Mouse (Mus musculus) telencephalon, adult 2 months (tissue): ENCODE measurements at regions not wholly inside any gene's neighbourhood (a gene's known extent, or its start where the extent isn't known, plus 50 kb on each side); places are given as distances from the start of the nearest gene placed in this dataset.
A peak's percentile ranks its signal among the peaks of the same experiment; 100 is the strongest.

ENCODE experiments used
- DNase-seq: peaks from one replicate; pipeline ENCODE4 v3.0.0-alpha.2; 2011; ENCODE audit warnings: low read depth, low spot score

DNA sequence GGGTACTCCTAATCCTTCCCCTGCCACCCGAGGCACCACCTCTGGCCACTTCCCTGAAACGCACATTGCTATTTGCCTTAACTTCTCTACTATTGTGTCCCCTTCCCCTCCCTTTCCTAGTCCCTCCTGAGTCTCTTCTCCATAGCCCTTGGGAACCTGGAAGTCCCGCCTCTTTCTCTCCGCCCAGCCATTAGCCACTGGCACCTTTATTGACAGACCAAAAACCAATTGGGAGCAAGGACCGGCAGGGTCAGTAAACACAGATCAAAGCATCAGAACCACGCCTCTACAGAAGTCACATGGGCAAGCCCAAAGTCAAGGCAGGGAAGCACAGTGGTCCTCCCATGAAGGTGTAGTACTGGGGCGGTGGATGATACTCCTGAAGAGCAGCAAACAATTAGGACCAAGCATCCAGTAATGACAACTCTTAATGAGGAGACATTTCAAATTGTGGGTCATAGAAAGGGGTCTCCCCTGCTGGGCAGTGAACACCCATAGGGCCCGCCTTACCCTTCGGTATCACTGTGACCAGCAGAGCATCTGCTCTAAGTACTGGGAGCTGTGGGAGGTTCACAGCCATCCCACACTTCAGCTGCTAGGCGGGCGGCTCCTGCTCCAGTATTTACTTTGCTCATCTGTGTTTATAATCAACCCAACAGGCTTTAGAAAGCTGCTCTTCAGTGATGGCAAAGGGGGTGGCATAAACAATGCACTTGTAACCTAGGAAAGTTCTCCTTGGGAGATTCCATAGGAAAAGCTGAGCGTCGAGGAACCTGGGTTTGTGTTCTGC is 226.5 kb upstream of the Mphosph6 start:
- DNase-seq = no peak

DNA sequence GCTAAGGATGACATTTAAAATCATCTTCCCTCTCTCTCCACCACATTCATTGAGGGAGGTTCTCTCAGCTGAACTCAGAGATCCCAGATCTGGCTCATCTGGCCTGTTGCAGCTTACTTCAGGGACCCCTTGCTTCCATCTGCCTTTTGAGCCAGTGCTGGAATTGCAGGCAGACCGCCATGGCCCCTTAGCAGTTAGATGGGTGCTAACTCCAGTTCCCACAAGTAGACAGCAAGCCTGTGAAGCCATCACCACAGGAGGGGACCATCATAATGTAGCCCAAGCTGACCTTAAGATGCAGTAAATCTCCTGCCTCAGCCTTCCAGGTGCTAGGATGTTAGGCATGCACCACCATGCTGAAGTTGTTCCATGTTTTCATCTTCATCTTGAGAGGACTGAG is 221.7 kb upstream of the Mphosph6 start:
- DNase-seq = no peak

DNA sequence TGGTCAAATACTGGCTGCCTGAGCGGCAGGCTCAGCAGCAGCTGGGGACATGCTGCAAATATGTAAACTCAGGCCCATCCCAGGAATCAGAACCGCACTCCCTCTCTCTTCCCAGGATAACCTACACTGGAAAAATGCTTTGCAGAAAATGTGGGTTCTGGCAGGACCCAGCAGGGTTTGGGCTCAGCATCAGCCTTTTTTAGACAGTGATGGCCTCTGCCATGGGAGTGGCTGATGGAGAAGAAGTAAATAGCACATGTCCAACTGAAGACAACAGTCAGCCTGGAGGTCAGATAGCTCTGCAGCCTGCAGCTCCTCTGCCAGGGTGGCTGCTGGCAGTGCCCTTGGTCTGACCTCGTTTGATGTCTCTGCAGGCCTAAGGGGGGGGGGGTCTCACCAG is 220.2 kb upstream of the Mphosph6 start:
- no peak for DNase-seq

DNA sequence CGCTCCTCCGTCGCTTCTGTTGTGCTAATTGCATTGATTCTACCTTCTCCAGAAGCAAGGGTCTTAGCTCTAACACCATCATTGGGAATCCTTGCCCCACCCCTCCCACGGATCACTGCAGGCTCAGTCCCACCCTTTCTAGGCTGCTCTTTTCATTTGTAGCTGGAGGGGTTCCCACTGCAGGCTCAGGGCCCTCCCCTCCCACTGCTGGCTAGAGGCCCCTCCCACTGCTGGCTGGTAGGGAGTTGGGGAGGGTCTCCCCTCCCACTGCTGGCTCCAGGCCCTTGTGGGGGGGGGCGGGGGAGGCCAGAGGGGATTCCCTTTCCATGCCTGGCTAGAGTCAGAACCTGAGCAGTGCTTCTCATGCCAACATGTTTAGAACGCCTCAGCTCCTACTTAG is 215.5 kb upstream of the Mphosph6 start:
- DNase-seq = no peak

DNA sequence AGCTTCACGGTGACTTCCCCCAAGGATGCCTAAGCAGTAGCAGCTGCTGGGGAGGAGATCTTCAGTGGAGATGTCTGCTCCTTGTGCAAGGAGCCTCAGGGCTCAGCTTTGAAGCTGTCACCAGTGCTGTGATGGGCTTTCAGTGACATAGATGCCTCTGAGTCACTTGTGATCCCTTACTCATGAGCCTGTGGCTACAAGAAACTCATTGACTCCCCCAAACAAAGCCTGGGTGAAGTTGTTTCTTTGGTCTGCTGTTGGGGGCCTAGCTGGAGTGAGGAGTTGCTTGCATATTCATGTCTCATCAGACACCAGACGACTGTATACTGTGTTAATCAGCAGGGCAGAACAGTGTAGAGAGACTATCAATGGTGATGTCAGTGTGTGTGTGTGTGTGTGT is 203.4 kb upstream of the Mphosph6 start:
- DNase-seq = no peak

DNA sequence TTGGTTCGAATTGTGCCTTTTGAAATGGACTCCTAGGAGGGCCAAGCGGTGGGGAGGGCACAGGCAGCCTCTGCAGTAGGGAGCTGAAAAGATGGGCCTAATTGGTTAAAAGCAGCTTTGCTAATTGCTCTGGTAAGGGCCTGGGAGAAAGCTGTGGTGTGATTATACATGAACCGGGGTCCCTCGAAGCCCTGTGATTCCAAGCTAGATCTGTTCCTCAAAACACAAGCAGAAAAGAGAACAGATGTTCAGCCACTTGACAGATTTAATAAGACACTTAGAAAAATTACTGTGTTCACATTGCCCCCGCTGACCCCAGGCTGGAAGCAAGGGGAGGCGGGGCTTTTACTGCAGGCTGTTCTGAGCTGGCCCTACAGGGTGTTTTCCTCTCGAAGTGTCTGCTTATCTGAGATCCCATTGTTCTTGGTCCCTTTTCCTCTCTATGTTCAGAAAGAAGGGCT is 202.7 kb upstream of the Mphosph6 start:
- DNase-seq = no peak

DNA sequence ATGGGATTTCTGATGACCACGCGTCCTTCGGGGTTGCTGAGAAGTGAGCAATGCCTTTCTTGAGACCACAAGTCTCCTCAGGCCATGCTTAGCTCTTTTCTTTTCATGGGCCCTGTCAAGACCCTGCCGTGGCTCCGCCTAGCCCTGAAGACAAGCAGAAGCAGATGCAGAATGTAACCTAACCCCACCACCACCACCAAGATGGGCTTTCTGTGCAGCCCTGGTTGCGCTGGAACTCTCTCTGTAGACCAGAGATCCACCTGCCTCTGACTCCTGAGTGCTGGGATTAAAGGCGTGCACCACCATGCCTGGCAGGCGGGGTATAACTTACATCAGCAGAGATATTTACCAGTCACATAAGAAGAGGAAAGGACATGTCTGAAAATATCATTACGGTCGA is 199.4 kb upstream of the Mphosph6 start:
- DNase-seq = no peak

DNA sequence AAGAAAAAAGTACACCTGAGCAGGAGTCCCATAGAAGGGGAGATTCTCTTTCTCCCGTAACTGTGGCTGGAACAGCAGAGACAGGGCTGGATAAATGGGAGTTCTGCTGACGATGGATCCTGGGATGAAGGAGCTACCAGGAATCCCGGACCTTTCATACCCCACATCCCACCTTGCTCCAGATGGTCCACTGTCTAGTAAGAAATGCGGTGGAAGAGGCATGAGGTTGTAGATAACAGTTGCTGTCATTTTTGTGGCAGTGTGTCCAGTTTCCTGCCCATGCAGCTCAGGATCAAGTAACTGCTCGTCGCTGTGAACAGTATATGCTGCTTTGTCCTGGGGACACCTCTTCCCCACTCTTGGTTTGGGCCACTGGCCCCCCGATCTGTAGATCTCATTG is 190.1 kb upstream of the Mphosph6 start:
- no peak for DNase-seq

DNA sequence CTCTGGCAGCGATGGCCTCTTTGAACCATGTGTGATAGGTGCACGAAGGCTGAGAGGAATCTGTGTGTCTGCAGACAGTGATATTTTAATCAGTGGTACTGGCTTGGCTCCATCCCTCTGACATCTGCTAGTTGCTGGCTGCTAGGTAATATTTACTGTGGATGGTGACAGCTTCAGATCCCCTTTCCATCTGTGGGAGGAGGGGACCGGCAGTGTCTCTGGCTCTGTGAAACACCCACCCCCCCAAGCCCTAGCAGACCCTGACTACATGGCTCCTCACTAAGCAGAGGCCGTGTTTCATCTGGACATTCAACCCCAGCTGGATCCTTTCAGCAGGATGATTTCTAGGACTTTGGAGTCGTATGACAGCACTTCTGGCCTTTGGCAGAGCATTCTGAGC is 187.0 kb upstream of the Mphosph6 start:
- peak; percentile 3 for DNase-seq

DNA sequence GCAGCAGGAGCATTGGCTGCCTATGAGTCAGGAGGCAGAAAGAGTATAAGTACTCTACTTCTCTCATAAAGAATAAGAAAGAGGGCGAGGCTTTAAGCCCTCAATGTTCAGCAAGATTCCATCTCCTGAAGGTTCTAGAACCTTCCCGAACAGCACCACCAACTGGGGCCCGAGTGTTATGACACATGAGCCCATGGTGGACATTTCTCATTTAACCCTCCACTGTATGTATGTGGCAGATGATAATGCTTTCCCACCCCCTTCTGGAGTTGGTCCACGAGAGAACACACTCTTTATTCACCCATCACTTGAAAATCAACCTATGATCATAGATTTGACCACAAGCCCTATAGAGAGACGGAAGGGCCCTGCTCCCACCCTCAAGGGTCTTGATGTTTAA is 166.6 kb upstream of the Mphosph6 start:
- DNase-seq = no peak

DNA sequence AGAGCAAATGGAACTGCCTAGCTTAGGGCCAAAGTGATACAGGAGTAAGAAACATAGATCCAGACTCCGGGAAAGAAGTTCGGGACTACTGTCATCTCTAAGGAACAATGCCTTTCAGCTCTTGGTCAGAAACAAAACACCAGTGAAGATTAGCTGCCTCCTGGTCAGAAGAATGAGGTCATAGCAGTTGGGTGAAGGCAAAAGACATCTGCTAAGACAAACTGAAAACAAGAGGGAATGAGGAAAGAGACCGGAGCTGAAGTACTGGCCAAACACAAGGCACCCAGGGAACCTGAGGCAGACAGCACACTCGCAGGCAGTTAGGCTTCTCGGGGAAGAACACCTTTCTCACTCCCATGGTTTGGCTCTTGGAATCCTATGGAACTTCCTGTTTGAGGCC is 164.8 kb upstream of the Mphosph6 start:
- DNase-seq = no peak

DNA sequence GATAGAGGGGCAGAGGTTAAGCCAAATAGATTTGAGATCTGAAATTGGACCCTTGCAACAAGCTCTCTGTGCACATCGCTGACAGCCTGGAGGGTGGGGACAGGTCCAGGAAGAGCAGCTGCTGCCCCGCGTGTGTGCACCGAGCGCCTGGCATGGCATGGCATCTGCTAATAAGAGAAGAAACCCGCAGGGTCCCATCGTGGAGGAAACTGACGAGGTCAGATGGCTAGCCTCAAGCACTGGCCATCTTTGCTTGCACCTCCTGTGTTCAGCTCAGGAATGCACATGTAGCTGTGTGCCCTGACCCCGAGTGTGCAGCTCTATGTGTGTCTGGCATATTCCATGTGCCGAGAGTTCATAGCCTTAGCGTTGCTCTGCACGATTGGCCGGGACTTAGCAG is 161.7 kb upstream of the Mphosph6 start:
- DNase-seq = no peak

DNA sequence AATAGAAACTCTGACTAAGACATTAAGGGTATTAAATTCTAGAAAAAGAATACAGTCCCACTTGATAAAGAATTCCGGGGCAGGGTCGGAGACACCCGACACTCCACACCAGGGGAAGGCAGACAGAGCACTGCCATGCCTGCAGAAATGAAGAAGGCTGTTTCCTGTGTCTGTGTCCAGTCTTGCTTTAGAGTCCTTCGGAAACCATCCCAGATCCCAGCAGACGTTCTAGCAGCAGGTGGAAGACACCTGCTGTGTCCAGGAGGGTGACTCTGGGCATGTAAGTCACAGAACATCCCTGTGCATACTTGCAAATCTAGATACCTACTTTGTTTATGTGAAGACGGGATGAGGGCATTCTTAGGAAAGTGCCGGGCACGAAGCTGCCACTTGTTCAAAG is 160.9 kb upstream of the Mphosph6 start:
- no peak for DNase-seq

DNA sequence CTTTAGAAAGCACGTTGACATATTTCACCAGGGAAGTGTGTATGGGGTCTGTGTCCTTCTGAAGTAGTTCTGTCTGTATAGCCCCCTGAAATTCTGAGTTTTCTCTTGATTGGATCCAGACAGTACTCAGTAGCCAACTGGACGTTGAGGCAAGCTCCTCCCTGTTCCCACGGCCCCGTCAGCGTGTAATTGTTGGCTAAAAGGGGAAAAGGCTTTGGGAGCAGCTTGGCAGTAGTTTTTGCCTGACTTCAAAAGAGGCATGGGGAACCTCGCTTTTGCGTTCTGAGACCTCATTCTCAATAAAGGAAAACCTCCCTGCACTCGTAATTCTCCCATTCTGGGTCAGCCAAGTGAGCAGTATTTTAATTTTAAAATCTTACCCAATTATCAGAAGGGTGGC is 157.8 kb upstream of the Mphosph6 start:
- DNase-seq = no peak

DNA sequence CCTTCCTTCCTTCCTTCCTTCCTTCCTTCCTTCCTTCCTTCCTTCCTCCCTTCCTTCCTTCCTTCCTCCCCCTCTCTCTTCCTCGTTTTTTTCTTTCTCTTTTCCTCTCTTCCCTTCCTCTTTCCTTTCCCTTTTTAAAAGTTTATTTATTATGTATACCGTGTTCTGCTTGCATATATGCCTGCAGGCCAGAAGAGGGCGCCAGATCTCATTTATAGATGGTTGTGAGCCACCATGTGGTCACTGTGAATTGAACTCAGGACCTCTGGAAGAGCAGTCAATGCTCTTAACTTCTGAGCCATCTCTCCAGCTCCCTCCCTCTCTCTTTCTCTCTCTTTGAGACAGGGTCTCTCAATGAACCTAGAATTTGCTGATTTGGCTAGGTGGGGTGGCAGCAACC is 157.2 kb upstream of the Mphosph6 start:
- no peak for DNase-seq

DNA sequence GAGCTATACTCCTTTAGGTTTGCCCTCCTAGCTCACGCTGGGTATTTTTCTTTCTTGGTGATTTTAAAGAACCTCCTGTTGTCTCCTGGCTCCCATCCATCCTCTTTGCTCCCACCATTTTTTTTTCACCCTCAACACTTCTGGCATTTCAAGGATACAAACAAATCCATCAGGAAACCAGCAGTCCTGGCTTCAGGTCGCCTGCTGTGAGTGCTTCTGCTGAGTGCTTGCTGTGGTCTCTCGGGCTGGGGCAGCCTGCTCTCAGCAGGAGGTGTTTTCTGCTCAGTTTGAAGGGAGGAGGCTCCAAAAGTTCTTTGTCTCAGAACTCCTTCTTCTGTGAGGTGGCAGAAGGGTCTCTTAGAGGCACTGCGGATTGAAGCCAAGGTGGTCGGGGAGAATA is 149.9 kb upstream of the Mphosph6 start:
- DNase-seq = no peak

DNA sequence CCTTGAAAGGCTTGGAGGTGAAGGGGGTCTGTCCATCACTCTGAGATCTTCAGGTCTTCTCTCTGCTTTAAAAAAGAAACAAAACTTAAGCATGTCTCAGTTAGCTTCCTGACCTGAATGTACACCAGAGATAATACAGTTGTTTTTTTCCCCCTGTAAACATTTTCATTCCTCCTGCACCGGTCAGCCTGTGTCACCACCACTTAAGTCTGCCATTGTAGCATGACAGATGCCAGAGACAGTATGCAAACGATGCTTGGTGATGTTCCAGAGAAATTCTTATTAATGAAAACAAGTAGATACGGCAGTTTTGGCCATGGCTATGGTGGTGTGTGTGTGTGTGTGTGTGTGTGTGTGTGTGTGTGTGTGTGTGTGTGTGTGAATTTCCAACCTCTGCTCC is 144.8 kb upstream of the Mphosph6 start:
- no peak for DNase-seq

DNA sequence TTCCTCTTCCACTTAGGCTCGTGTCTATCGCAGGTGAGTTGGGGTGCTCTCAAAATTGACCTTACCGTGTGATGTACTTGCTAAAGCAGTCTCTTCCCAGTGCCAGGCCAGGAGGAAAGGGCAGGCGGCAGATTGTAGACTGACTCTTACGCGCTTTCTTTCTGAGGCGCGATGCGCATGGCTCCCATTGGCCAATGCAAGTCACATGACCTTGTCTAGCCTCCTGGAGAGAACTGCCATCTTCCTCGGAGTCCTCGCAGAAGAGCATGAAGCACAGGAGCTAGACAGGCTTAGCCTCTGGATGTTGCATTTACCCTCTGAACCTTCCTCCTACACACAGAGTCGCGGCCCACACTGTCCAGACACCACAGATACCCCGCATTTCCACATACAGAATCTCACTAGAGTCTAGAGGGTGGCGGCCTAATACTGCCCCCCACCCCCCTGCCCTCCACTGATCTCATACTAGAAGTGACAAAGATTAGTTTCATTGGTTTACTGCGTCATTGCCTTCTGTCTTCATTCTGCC is 132.9 kb upstream of the Mphosph6 start:
- no peak for DNase-seq

DNA sequence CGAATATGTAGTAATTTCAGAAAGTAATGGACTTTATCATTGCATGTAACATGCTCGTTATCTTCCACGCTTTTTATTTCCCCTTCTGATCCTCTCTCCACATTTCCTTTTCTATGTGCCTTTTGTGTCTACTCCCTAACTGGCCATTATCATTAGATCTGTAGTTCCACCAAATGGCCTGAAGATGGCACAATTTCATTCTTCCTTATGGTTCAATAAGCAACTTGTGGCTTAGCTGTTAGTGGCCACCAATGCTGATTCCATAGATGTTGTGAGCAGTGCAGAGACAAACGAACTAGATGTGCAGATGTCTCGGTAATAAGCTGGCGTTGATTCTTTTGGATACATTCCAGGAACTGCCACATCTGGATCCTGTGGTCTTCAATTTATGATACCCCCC is 128.9 kb upstream of the Mphosph6 start:
- peak; percentile 19 for DNase-seq

DNA sequence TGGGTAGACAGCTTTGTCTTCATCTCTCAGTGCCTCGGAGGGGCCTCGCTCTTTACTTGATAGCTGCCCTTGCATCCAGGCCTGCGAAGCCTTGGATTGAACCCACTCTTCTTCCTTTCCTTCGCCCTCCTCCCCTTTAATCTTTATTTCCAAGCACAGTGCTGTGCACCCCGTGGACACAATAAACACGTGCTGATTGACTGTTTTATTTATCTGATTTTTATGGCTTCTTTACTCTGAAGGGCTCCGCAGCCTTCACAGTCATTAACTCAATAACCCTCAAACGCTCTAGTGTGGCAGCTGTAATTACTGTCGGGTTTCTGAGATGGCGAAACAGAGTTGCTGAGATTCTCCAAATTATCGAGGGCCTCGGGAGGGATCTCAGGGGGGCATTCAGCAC is 127.9 kb upstream of the Mphosph6 start:
- no peak for DNase-seq

DNA sequence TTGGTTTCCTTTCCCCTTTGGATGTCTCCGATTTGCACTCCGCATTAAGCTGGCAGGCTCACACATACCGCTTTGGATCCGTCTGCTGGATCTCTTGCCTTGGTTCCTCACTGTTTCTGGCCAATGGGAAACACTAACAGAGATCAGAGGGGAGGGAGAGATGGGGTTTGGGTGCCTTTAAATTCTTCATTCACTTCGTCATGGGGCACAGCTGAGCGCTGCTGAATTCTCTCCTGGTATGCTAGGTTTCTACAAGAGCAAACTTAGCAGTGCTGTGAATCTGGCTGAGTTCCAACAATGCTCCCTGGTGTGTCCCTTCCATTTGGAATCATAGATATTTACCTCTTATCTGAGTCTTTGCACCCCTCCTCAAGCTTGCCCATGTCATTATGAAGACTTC is 121.6 kb upstream of the Mphosph6 start:
- DNase-seq = no peak

DNA sequence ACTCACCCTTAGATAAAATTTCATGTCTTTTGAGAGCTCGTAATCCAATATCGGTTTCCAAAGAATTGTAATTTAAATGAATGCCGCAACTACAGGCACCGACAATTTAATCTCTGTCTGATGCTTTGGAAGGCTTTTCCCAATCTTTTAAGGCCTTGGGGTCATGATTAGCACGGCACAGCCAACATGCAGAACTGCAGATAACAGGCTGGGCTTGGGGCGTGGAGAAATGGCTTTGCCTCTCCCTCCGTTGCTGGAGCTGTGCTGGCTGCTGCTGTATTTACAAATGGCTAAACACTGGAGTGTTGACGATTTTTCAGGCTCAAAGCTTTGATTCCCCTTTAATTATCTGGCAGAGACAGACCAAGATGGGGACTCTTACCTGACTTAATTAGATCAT is 101.3 kb upstream of the Mphosph6 start:
- DNase-seq = no peak

DNA sequence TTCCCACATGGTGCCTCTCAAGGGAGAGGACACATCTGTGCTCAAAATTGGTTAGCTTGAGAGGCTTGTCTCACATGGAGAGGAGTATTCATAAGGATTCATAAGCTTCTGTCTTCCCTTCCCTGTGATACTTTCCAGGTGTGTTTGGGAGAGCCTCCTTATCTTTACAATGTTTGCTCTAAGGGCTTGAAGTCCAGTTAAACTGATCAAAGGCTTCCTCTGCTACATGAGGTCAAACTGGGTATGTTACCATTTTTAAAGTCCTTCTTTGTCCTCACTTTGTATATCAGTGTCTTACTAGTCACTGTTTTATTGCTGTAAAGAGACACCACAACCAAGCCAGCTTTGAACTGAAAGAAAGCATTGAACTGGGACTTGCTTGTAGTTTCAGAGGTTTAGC is 98.1 kb upstream of the Mphosph6 start:
- no peak for DNase-seq

DNA sequence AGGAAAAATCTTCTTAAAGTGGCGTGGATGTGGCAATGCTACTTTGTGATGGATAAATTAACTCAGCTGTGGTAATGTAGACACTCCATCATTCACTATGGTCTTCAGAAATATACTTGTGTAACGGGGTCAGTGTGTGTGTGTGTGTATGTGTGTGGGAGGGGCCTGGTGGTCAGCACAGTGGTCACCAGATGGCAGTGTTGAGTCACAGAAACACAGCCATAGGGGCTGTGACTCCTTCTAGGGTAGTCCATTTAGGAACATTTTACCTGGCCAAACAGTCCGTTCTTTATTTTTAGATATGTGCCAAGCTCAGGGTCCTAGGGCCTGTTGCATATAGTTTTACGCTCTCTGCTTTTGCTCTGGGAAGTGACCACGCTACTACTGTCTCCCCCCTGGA is 96.3 kb upstream of the Mphosph6 start:
- no peak for DNase-seq
